In the genomic region with DNA sequence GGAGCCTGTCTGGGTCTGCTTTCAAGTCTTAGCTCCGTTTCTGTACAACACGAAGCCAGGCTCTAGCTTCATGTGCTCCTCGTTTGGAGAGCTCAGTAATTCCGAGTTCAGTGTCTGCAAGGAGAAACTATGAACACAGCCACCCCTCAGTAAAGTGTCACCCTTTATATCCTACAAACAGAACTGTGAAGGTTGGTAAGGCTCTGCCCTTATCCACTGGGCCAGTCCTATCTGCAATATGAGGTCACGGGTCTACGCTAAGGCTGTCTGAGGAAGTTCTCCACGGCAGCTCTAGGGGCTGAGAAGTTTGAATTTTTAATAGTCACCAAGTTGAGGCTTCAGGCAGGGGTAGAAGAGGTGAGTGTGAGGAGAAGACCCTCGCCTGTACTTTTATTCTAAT, we compare ENCODE assay signal across 1 mouse cellular context.
TF ChIP-seq lines count a peak whose summit lies in the region.

No protein-coding gene starts in this region.

TF ChIP-seq in MEL, 35 proteins besides CTCF, POLR2A, EP300 and RAD21:
- TF ChIP-seq RCOR1 (IDR thresholded peaks at IDR 0.05; ENCODE audit: low read depth, low read length), result no peak
- no peak for TF ChIP-seq ZC3H11A (IDR thresholded peaks at IDR 0.05; ENCODE audit: low read depth, low read length)
- no peak for TF ChIP-seq GABPA (IDR thresholded peaks at IDR 0.05; ENCODE audit: low read depth, low read length)
- no peak for TF ChIP-seq ZMIZ1 (IDR thresholded peaks at IDR 0.05; ENCODE audit: low read depth, low read length)
- no peak for TF ChIP-seq NRF1 (IDR thresholded peaks at IDR 0.05; ENCODE audit: insufficient read depth, low read depth, low read length, poor library complexity, severe bottlenecking)
- TF ChIP-seq MYC (IDR thresholded peaks at IDR 0.05; ENCODE audit: low read depth, low read length), result no peak
- TF ChIP-seq CHD2 (IDR thresholded peaks at IDR 0.05; ENCODE audit: low read length), result no peak
- TF ChIP-seq MYB (IDR thresholded peaks at IDR 0.05; ENCODE audit: low read depth, low read length), result no peak
- peak; percentile 51; the same call in 1 of the 2 replicates for TF ChIP-seq ETS1 (IDR thresholded peaks at IDR 0.05; ENCODE audit: low read depth, low read length)
- TF ChIP-seq KAT2A (conservative IDR thresholded peaks at IDR 0.05; ENCODE audit: low read depth, low read length), result no peak
- no peak for TF ChIP-seq UBTF (IDR thresholded peaks at IDR 0.05; ENCODE audit: borderline replicate concordance, insufficient read depth, low read depth, low read length)
- TF ChIP-seq MAX (IDR thresholded peaks at IDR 0.05; ENCODE audit: low read length), result 0 out of 2 replicates have a peak, but pooled peaks have one; percentile 28
- no peak for TF ChIP-seq NELFE (IDR thresholded peaks at IDR 0.05; ENCODE audit: low read depth, low read length)
- peak; percentile 35; the same call in 1 of the 2 replicates for TF ChIP-seq SIN3A (IDR thresholded peaks at IDR 0.05; ENCODE audit: low read length)
- TF ChIP-seq ELF1 (IDR thresholded peaks at IDR 0.05; ENCODE audit: low read depth, low read length), result no peak
- no peak for TF ChIP-seq MAFK (IDR thresholded peaks at IDR 0.05; ENCODE audit: borderline replicate concordance, low read depth, low read length)
- TF ChIP-seq GATA1 (IDR thresholded peaks at IDR 0.05; ENCODE audit: low read depth, low read length), result 0 out of 2 replicates have a peak, but pooled peaks have one; percentile 22
- TF ChIP-seq TCF12 (IDR thresholded peaks at IDR 0.05; ENCODE audit: low read depth, low read length), result peak; percentile 40; the same call in 1 of the 2 replicates
- peak; percentile 53; the same call in 1 of the 2 replicates for TF ChIP-seq TBP (IDR thresholded peaks at IDR 0.05; ENCODE audit: low read depth, low read length)
- TF ChIP-seq E2F4 (IDR thresholded peaks at IDR 0.05; ENCODE audit: borderline replicate concordance, low read depth, low read length), result no peak
- TF ChIP-seq USF1 (IDR thresholded peaks at IDR 0.05; ENCODE audit: low read depth, low read length), result peak; percentile 58
- no peak for TF ChIP-seq HCFC1 (IDR thresholded peaks at IDR 0.05; ENCODE audit: low read depth, low read length)
- no peak for TF ChIP-seq SMC3 (IDR thresholded peaks at IDR 0.05; ENCODE audit: low read depth, low read length)
- no peak for TF ChIP-seq USF2 (IDR thresholded peaks at IDR 0.05; ENCODE audit: borderline replicate concordance in 1 of 2, insufficient read depth in 1 of 2, low read depth in 1 of 2, low read length in 2 of 2)
- no peak for TF ChIP-seq POLR2AphosphoS5 (IDR thresholded peaks at IDR 0.05; ENCODE audit: borderline replicate concordance, low read depth, low read length)
- no peak for TF ChIP-seq MEF2A (IDR thresholded peaks at IDR 0.05; ENCODE audit: extremely low read depth, insufficient replicate concordance, low read depth, low read length, poor library complexity, severe bottlenecking)
- TF ChIP-seq MAZ (IDR thresholded peaks at IDR 0.05; ENCODE audit: low read depth, low read length), result no peak
- no peak for TF ChIP-seq CHD1 (IDR thresholded peaks at IDR 0.05; ENCODE audit: low read depth, low read length)
- peak; percentile 45; the same call in 1 of the 2 replicates for TF ChIP-seq BHLHE40 (IDR thresholded peaks at IDR 0.05; ENCODE audit: borderline replicate concordance, low read depth, low read length)
- peak; percentile 45 for TF ChIP-seq TAL1 (IDR thresholded peaks at IDR 0.05; ENCODE audit: low read length)
- TF ChIP-seq ZKSCAN1 (IDR thresholded peaks at IDR 0.05; ENCODE audit: low read depth, low read length), result no peak
- TF ChIP-seq POLR2AphosphoS2 (IDR thresholded peaks at IDR 0.05; ENCODE audit: low read length), result no peak
- no peak for TF ChIP-seq ZNF384 (IDR thresholded peaks at IDR 0.05; ENCODE audit: low read depth, low read length)
- TF ChIP-seq JUND (IDR thresholded peaks at IDR 0.05; ENCODE audit: low read depth, low read length), result no peak
- peak; percentile 52; the same call in 1 of the 2 replicates for TF ChIP-seq MXI1 (IDR thresholded peaks at IDR 0.05; ENCODE audit: low read depth, low read length)
